Comparison of ENCODE assay signal across 34 mouse cellular contexts in the genomic region with DNA sequence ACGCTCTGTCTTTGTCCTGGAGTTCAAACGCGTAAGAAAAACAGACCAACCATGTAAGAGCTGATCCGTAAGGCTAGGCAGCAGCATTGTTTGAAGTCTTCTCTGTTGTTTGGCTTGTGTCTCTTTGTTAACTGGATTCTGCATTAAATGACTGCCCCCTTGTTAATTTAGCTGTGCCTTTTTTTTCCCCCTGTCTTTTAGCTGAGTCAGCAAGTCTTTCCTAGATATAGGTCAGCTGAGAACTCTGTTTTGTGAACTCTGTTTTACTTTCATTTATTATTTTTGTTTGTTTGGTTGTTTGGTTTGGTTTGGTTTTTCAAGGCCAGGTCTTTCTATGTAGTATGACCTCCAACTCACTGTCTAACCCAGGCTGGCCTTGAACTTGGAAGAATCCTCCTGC. TPM values are rescaled to one million over a fixed set of nuclear protein-coding genes. Genes with fewer than 3 reads are reported as not detected.
"Had no signal": no experiment of that assay in that cellular context is flagged by ENCODE, and none has a peak within 500 bp of the region (broad histone marks: within the 10 kb centered on the region; RNA-seq: fewer than 3 reads in every experiment).

No protein-coding gene starts in this region.

- ATAC-seq: hindbrain, embryonic 16.5 days; hindbrain, postnatal 0 days; inflammation-experienced regulatory T-cells, adult 6 months had no signal

- H3K4me1 ChIP-seq: kidney, embryonic 15.5 days had no signal

- H3K9me3 ChIP-seq: heart, embryonic 10.5 days; heart, embryonic 12.5 days; heart, embryonic 15.5 days; hindbrain, embryonic 10.5 days; hindbrain, embryonic 12.5 days; hindbrain, embryonic 13.5 days; hindbrain, embryonic 15.5 days; kidney, embryonic 15.5 days had no signal

- H3K4me3 ChIP-seq: heart, embryonic 10.5 days; heart, embryonic 12.5 days; heart, embryonic 13.5 days; heart, embryonic 15.5 days; hindbrain, embryonic 10.5 days; hindbrain, embryonic 12.5 days; hindbrain, embryonic 13.5 days; hindbrain, embryonic 15.5 days; kidney, embryonic 15.5 days; layer of hippocampus, adult 2 months; left cerebral cortex, adult 2 months had no signal

- H3K9ac ChIP-seq: heart, embryonic 12.5 days; heart, embryonic 13.5 days; heart, embryonic 15.5 days; hindbrain, embryonic 12.5 days; hindbrain, embryonic 13.5 days; hindbrain, embryonic 14.5 days; hindbrain, embryonic 15.5 days; kidney, embryonic 15.5 days had no signal

- H3K4me2 ChIP-seq: heart, embryonic 11.5 days; heart, embryonic 12.5 days; heart, embryonic 13.5 days; heart, embryonic 15.5 days; hindbrain, embryonic 12.5 days; hindbrain, embryonic 13.5 days; hindbrain, embryonic 14.5 days; hindbrain, embryonic 15.5 days; kidney, embryonic 15.5 days had no signal

- H3K27ac ChIP-seq: heart, embryonic 10.5 days; heart, embryonic 13.5 days; heart, embryonic 15.5 days; hindbrain, embryonic 10.5 days; hindbrain, embryonic 13.5 days; hindbrain, embryonic 14.5 days; hindbrain, embryonic 15.5 days; hindbrain, postnatal 0 days; kidney, embryonic 15.5 days; kidney, postnatal 0 days; layer of hippocampus, adult 2 months; left cerebral cortex, adult 2 months had no signal

- DNase-seq: heart, postnatal 10 days; heart, postnatal 14 days; heart, postnatal 36 days; heart, postnatal 4 days; kidney, adult 11 months; kidney, adult 18-20 months; kidney, adult 2 months; kidney, adult 8-10 months; kidney, adult 9 months; kidney, postnatal 10 days; kidney, postnatal 14 days; kidney, postnatal 25 days; kidney, postnatal 36 days; kidney, postnatal 4 days; layer of hippocampus, adult 9-11 months; layer of hippocampus, postnatal 36 days had no signal

- H3K27me3 ChIP-seq: heart, embryonic 12.5 days; heart, embryonic 13.5 days; heart, embryonic 15.5 days; hindbrain, embryonic 12.5 days; hindbrain, embryonic 13.5 days; hindbrain, embryonic 15.5 days; kidney, embryonic 15.5 days had no signal

- H3K36me3 ChIP-seq: heart, embryonic 10.5 days; heart, embryonic 12.5 days; heart, embryonic 15.5 days; hindbrain, embryonic 10.5 days; hindbrain, embryonic 12.5 days; hindbrain, embryonic 15.5 days; kidney, embryonic 15.5 days had no signal

RNA-seq across cellular contexts. Expression of a gene that starts 57.2 kb away (rescaled TPM):
- total RNA-seq: hematopoietic stem cell, adult 5-6 weeks had no signal
- polyA plus RNA-seq: inflammation-experienced regulatory T-cells, adult 6 months had no signal
